Mouse (Mus musculus): Measurements from ENCODE around the gene Pum1.

DNA sequence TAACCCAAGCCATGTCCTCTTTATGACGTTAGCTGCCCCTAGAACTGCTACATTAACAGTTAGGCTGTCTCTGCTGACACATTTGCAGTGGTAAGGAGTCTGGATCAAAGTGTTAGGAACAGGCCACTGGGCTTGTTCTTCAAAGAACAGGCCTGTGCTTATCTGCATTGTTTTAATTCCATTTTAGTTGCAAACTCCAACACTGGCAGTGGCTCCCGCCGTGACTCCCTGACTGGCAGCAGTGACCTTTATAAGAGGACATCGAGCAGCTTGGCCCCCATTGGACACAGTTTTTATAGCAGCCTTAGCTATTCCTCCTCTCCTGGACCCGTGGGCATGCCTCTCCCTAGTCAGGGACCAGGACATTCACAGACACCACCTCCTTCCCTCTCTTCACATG is 90.6 kb downstream of the Pum1 start:
- TF ChIP-seq CTCF (IDR thresholded peaks at IDR 0.05; ENCODE audit: insufficient read depth, low read depth, low read length) (no peak), POLR2A (IDR thresholded peaks at IDR 0.05; ENCODE audit: insufficient read depth, low read depth, low read length) (no peak)

All from olfactory bulb, adult 2 months (tissue).